Mouse (Mus musculus) urinary bladder, postnatal 36 days (tissue): ENCODE measurements at regions not wholly inside any gene's neighbourhood (a gene's known extent, or its start where the extent isn't known, plus 50 kb on each side); places are given as distances from the start of the nearest gene placed in this dataset.
A peak's percentile ranks its signal among the peaks of the same experiment; 100 is the strongest.

Experiments
- DNase-seq, 2 experiments: peaks; one replicate each; pipeline ENCODE4 v3.0.0; 2022; ENCODE audit warnings: low spot score in 2 of 2, mixed read lengths in 1 of 2

GRCm38 (mm10) chr9:61173548-61173947, 198.6 kb upstream of the Tle3 start:
- no peak for DNase-seq

DNA sequence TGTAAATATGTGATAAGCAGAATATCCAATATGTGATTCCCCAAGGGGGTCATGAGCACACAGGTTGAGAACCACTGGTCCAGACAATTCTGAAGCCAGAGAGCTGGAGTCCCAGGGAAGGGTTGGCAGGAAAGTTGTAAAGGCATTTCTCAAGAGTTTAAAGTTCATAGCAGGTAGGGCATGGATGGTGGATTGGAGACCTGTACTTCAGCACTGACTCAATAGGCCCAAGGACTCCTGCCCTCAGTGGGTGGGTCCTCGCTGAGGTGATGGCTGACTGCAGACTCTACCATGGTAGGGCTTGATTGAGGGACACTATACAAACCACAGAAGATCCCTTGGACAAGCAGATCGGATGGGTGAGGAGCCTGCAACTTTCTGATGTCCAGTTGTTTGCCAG, 196.8 kb upstream of the Tle3 start:
- no peak for DNase-seq

DNA sequence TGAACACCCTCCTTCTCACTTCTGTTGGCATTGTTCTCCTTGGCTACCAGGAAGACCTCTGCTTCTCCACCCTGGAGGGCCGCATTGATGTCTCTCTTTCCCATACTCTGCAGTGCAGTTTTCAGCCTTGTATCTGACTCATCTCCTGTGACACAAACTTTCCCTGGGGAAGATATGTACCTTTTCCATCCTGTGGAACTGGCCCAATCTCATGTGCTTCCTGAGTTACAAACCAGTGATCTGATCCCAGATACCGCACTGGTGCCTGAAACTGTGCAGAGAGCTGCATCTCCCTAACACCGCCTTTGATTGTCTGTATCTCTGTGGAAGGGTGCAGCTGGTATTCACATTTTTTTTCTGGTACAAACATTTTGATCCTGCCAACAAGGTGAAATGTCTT, 195.3 kb upstream of the Tle3 start:
- DNase-seq: no peak

- DNase-seq: no peak
Measured at GRCm38 (mm10) chr9:61186541-61187420, 185.4 kb upstream of the Tle3 start.

- no peak for DNase-seq
Measured at GRCm38 (mm10) chr9:61187713-61188399, 184.3 kb upstream of the Tle3 start.

DNA sequence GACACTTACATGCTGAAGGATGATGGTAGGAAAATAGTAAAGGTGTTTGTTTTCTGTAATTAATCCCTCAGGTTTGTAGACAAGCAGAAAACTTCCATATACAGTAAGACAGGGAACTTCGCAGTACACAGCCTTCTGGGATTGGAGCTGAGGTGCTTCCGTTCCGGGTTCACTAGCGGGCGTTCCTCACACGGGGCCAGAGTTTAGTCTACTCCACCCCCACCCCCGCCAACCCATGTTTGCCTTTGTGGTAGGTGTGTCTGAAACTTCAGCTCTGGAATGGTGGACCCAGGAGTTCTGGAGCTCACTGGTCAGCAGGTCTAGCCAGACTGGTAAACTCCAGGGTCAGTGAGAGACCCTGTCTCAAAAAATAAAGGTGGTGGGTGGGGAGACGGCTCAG, 182.9 kb upstream of the Tle3 start:
- no peak for DNase-seq

GRCm38 (mm10) chr9:61199077-61199753, 173.0 kb upstream of the Tle3 start:
- DNase-seq: no peak

DNA sequence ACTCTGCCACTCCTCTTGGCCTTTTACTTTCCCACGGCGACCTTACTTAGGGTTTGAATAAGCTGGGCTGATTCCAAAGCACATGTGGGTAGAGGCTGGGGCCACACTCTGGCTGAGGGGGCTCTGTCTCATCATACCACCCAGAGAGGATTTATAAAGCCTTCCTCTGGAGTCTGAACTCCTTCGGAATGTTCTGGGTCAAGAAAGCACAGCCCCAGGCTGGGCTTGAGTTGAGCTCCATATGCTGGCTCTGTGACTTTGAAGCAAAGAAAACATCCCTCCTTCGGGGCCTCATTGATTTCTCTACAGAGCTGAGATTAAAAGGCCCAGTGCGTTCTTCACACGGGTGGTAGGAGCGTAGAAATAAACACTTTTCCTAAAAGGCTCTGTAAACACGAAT, 172.3 kb upstream of the Tle3 start:
- no peak for DNase-seq

DNA sequence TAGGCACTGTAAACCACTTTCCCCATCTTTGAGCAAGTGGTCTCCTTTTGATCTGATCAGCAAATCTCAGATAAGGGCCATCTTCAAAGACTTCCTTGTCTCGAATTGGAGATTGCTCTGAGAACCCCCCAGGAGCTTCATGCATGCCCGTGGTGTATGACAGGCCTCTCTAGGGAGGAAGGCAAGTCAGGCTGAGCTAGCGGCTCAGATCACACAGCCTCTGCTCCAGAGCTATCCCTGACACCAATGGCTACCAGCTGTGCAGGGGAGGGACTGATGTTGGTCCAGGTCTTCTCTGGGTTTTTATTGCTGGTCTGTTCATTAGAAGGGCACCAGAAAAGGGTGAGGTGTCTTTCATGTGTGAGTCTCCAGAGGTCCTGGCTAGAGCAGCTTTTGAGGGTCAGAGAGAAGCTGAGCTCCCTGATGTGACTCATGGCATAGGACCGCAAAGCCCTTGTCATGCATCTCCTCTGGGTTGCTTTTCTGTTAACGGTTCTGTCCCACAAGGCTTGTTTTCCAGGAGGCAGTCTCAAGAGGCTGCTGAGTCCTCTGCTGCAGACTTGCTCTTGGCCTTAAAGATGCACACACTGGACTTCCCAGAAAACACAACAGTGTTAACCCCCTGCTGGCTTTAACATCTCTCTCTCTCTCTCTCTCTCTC, 171.7 kb upstream of the Tle3 start:
- DNase-seq: no peak

DNA sequence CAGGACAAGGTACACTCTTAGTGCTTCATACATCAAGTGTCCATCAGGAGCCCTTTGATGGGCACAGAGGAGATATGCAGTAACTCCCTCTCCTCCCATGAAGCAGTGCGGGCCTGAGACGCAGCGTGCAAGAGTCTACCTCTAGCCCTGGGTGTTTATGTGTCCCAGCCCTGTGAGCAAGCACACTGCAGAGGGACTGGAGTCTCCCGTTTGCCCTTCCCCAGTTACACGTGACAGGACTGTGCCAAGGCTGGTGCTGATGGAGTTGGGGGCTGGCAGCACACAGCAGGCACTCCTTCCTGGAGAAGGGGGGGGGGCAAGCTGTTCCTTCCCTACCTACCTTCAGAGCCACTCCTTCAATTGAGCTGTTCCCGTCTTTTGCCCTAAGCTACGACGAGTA, 167.1 kb upstream of the Tle3 start:
- no peak for DNase-seq

DNA sequence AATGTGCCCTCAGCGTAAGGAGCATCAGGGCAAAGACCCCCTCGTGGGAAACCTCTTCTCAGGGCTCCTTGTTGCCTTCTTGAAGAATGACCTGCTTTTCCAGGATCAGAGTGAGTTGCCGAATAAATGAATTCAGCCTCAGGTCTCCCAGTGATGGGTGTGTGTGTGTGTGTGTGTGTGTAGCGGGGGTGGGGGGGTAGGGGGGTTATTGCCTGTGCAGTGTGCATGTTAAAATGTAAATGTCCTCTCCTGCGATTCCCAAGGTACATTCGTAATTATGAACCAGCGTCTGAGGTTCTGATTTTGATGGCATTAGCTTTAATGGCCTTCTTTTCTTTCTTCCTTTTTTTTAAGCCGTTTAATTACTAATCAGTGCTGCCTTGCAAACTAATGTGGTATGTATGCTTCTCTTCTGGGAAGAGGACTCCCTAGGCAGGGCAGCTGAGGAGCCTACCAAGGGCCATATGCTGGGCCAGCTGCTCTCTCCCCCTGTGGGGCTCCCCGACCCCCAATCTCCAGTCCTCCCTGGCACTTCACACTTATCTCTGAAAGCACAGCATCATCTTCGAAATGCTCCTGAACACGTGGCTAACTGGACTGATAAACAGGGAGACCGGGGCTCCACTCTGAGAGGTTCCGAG, 165.3 kb upstream of the Tle3 start:
- DNase-seq: no peak

DNA sequence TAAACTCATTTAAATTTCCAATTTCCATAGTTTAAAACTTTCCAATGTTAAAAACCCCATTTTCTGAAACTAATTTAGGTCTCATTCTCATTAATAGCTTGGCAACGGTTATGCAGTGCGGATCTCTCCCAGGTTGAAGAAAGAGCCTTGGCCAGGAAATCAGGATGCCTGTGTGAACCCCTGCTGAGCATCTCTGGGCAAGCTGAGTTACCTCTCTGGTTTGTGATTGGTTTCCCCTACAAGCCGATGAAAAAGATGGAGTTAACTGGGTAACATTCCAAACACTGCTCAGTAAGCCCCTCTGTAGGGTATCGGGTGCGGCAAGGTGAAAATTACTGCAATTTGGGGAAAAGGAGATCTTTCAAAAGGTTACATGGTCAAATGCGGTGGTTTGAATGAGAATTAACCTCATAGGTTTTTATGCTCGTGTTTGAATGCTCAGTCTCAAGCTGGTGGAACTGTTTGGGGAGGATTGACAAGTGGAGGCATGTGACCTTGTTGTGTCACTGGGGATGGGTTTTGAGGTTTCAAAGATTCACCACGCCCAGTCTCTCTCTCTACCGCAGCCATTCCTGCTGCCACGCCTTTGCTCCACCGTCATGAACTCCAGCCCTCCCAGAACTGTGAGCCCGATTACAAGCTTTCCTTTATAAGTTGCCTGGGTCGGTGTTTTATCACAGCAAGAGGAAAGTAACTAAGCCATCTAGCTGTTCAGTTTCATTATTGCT, 164.6 kb upstream of the Tle3 start:
- no peak for DNase-seq

DNA sequence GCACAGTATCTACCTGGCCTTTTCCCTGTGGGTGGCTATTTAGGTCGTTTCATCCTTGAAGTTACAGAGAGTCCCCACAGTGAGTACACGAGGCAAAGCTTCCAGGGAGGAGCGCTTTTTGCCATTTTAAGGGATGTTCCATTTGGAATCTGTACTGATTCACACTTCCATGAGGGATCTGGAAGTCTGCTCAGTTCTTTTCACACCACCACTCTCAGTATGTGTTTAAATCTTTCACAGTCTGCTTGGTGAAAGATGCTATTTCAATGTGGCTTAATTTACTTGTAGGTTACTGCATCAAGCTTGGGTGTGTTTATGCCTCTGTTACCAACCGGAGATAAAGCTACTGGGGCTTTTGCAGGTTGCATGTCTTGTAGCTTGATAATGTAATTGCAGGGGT, 160.5 kb upstream of the Tle3 start:
- no peak for DNase-seq

DNA sequence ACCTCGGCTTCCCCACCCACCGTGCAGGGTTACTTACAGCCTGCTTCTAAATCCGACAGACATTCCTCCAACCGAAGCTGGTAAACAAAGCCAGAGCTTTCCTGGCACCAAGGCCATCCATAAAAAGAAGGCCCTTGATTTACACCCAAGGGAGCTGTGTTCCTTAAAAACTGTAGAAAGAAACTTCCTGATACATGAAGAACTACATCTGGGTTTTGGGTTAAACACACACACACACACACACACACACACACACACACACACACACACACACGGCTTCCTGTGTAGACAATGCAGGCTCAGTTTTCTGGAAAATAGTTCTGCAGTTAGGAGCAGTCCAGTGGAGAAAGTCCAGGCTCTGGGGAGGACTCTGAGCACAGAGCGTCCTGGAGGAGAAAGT, 157.2 kb upstream of the Tle3 start:
- peak in 1 of 2 experiments; percentile 32 for DNase-seq

DNA sequence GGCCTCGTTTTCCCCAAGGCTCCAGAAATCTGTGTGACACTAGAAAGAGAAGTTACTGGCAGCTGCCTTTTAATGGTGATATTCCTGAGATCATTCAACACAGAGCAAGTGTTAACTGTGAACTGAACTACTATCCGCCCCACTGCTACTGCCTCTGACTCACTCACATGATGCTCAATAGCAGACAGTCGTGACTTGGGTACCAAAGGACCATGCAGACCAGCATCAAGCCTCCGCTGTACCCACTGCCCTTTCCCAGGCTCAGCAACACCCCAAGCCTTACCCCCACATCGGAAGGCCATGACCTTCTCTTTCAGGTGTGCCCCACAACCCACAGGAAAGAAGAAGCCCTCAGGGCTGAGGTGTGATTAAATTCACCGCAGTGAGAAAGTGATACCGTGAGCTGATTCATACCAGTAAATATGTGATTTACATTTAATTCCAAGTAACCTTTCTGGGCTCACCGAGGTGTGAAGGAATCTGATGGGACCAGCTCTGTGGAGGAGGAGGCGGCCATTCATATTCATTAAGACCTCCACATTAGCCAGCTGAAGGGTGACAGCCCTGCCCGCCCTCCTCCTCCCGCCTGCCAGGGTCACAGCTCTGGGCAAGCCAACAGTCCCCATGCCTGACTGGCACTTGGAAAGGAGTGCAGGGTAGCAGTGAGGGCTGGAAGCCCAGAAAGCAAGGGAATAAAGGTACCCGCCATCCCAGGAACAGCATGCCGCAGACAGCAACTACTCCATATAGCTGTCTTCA, 156.0 kb upstream of the Tle3 start:
- DNase-seq: no peak

DNA sequence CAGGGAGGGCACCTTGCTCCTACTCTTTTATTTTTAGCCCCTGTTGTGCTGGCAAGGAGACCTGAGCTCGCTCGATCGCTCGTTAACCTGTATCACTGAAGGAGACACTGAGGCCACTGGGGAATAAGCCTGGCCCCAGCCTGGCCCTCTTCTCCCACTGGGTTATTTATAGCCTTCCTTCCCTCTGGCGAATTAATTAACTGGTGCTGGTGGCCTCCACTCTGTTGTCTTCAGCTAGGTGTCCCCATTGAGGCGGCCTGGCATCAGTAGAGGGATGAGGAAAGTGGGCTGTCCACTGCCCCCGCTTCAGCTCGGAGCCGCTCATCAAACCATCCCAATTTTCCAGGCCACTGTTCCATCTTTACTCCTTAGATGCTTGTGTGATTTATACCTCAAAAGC, 152.1 kb upstream of the Tle3 start:
- DNase-seq: no peak

GRCm38 (mm10) chr9:61222212-61223003, 149.8 kb upstream of the Tle3 start:
- no peak for DNase-seq

GRCm38 (mm10) chr9:61225020-61225652, 147.0 kb upstream of the Tle3 start:
- no peak for DNase-seq

DNA sequence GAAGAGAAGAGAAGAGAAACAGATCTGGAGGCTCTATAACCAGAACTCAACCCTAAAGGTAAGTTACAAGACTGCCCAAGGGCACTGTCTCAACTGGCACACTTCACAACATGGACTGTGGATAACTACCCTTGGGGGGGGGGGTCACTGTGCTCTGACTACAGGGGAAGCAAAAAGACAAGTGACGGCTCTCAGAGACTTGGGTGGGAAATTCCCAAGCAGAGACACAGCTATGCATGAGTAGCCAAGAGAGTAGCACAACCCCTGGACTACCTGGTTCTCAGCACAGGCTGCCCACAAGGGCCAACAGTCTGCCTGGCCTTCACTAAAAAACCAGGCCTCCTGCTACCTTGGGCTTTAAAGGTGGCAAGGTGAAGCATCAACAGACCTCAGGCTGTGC, 146.3 kb upstream of the Tle3 start:
- DNase-seq: no peak
